Mouse (Mus musculus): ENCODE measurements at regions not wholly inside any gene's neighbourhood (a gene's known extent, or its start where the extent isn't known, plus 50 kb on each side); places are given as distances from the start of the nearest gene placed in this dataset.

DNA sequence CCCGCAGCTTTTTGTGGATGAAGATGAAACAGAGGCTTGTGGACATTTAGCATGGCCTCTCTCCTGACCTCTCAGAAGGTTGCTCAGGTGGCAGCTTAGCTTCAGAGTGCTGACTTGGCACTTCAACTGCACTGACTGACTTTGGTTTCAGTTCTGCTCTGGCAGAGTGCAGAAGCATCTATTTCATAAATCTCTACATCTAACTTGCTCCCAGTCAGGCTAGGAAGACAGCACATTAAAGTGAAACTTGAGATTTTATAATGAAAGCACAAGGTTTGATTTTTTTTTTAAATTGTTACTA is 192.1 kb upstream of the Car8 start:
- Histone ChIP-seq H3K79me2 (ENCODE audit: control insufficient read depth, insufficient read depth, low read length, poor library complexity) (no peaks in the 10 kb centered on the region), H3K9me3 (replicated peaks; ENCODE audit: insufficient read depth, low read length) (no peaks in the 10 kb centered on the region), H3K4me1 (ENCODE audit: control insufficient read depth in 1 of 2, insufficient read depth in 2 of 2, low read length in 2 of 2) (no peaks in the 10 kb centered on the region), H3K36me3 (ENCODE audit: control insufficient read depth in 1 of 2, insufficient read depth in 2 of 2, low read length in 2 of 2) (no peaks in the 10 kb centered on the region), H3K4me3 (ENCODE audit: control insufficient read depth in 1 of 2, insufficient read depth in 1 of 2, low read depth in 2 of 2, low read length in 2 of 2) (no peak overlapping the region), H3K27ac (ENCODE audit: control insufficient read depth, low read depth, low read length) (no peak overlapping the region), H3K9ac (ENCODE audit: control insufficient read depth, low read depth, low read length, poor library complexity, severe bottlenecking) (no peak overlapping the region), H3K27me3 (ENCODE audit: control insufficient read depth in 1 of 2, insufficient read depth in 2 of 2, low read length in 2 of 2) (no peaks in the 10 kb centered on the region)
- no peak for TF ChIP-seq ZKSCAN1 (IDR thresholded peaks at IDR 0.05; ENCODE audit: low read depth, low read length)
- no peak for TF ChIP-seq USF2 (IDR thresholded peaks at IDR 0.05; ENCODE audit: borderline replicate concordance in 1 of 2, insufficient read depth in 1 of 2, low read depth in 1 of 2, low read length in 2 of 2)
- no peak for TF ChIP-seq ZNF384 (IDR thresholded peaks at IDR 0.05; ENCODE audit: low read depth, low read length)
- no peak for TF ChIP-seq E2F4 (IDR thresholded peaks at IDR 0.05; ENCODE audit: borderline replicate concordance, low read depth, low read length)
- TF ChIP-seq ZC3H11A (IDR thresholded peaks at IDR 0.05; ENCODE audit: low read depth, low read length), result no peak
- TF ChIP-seq BHLHE40 (IDR thresholded peaks at IDR 0.05; ENCODE audit: borderline replicate concordance, low read depth, low read length), result no peak
- TF ChIP-seq NRF1 (IDR thresholded peaks at IDR 0.05; ENCODE audit: insufficient read depth, low read depth, low read length, poor library complexity, severe bottlenecking), result no peak
- no peak for TF ChIP-seq NELFE (IDR thresholded peaks at IDR 0.05; ENCODE audit: low read depth, low read length)
- no peak for TF ChIP-seq TCF12 (IDR thresholded peaks at IDR 0.05; ENCODE audit: low read depth, low read length)
- no peak for TF ChIP-seq POLR2AphosphoS5 (IDR thresholded peaks at IDR 0.05; ENCODE audit: borderline replicate concordance, low read depth, low read length)
- TF ChIP-seq ELF1 (IDR thresholded peaks at IDR 0.05; ENCODE audit: low read depth, low read length), result no peak
- TF ChIP-seq EP300 (IDR thresholded peaks at IDR 0.05; ENCODE audit: low read depth in 1 of 2, low read length in 2 of 2), result no peak
- no peak for TF ChIP-seq SMC3 (IDR thresholded peaks at IDR 0.05; ENCODE audit: low read depth, low read length)
- no peak for TF ChIP-seq ETS1 (IDR thresholded peaks at IDR 0.05; ENCODE audit: low read depth, low read length)
- no peak for TF ChIP-seq TBP (IDR thresholded peaks at IDR 0.05; ENCODE audit: low read depth, low read length)
- no peak for DNase-seq (ENCODE audit: low read depth, low spot score)

DNA sequence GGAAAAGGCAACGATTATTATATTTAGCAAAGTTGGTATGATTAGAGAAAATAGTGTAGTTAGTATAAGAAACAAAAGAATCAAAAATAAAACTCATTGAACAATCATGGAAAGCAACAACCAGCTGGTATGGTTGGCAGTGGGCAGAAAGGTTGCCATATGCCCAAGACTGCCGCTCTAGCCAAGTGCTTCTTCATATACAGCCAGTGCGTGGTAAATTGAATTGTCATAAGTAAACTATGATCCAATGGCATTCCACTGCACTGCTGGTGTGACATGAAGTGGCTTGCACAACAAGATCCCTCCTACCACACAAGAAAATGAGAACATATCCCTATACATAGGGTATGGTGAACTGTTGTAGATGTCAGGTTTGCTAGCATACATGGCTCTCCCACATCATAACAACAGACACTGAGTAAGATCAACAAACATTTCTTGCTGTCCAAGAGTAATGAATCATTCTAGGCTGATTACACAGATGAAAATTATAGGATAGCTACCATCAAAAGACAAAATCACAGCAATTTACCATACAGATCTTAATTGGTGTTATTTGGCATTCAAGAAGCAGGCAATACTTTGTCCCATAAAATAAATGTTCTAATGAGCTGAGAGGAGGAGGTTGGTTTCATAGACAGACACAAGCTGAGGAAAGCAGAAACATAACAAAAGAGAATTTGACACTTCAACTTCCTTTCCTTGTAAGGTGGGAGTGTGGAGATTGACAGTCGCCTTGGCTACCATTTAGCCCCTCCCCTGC is 191.6 kb upstream of the Car8 start:
- no peak for DNase-seq (ENCODE audit: low read depth, low spot score)
- Histone ChIP-seq H3K9ac (ENCODE audit: control insufficient read depth, low read depth, low read length, poor library complexity, severe bottlenecking) (no peak overlapping the region), H3K27ac (ENCODE audit: control insufficient read depth, low read depth, low read length) (no peak overlapping the region)

More for the DNA sequence above, 191.6 kb upstream of the Car8 start:
- H3K4me3 ChIP-seq (ENCODE audit: control insufficient read depth in 1 of 2, insufficient read depth in 1 of 2, low read depth in 2 of 2, low read length in 2 of 2), result no peak overlapping the region
- no peaks in the 10 kb centered on the region for H3K4me1 ChIP-seq (ENCODE audit: control insufficient read depth in 1 of 2, insufficient read depth in 2 of 2, low read length in 2 of 2)
- no peaks in the 10 kb centered on the region for H3K9me3 ChIP-seq (replicated peaks; ENCODE audit: insufficient read depth, low read length)
- no peak for TF ChIP-seq POLR2AphosphoS2 (IDR thresholded peaks at IDR 0.05; ENCODE audit: low read length)
- H3K27me3 ChIP-seq (ENCODE audit: control insufficient read depth in 1 of 2, insufficient read depth in 2 of 2, low read length in 2 of 2), result no peaks in the 10 kb centered on the region
- no peaks in the 10 kb centered on the region for H3K79me2 ChIP-seq (ENCODE audit: control insufficient read depth, insufficient read depth, low read length, poor library complexity)
- no peaks in the 10 kb centered on the region for H3K36me3 ChIP-seq (ENCODE audit: control insufficient read depth in 1 of 2, insufficient read depth in 2 of 2, low read length in 2 of 2)

Measured in MEL (cell line).